Mouse (Mus musculus) limb, embryonic 15.5 days (tissue): ENCODE measurements around the gene Adam33. TPM values are rescaled to one million over a fixed set of nuclear protein-coding genes. Genes with fewer than 3 reads are reported as not detected.
"Not testable (repeated sequence)": the region's sequence is repeated elsewhere in the genome, so short reads cannot be mapped to it uniquely, and the experiment has no call there.

Source experiments
- ATAC-seq: fragments of 200-750 bp; cut with Nextera tagmentation; 2 replicates; pipeline ENCODE4 v1.8.0; 2017; ENCODE audit warnings: low read depth, moderate TSS enrichment; ENCODE audit not compliant: insufficient number of reproducible peaks, low FRiP score, low TSS enrichment
- H3K27ac ChIP-seq: fragments of 300-500 bp; sonication (generic); 2 replicates; pipeline ENCODE4 v1.5.1; 2015; ENCODE audit warnings: moderate library complexity, mild to moderate bottlenecking, inconsistent platforms
- H3K27me3 ChIP-seq: fragments of 300-500 bp; sonication (generic); 2 replicates; pipeline ENCODE4 v1.6.1; 2015; ENCODE audit warnings: inconsistent platforms
- H3K36me3 ChIP-seq: fragments of 300-500 bp; sonication (generic); 2 replicates; pipeline ENCODE4 v1.6.1; 2015; ENCODE audit warnings: inconsistent platforms
- H3K4me1 ChIP-seq: fragments of 300-500 bp; sonication (generic); 2 replicates; pipeline ENCODE4 v1.6.1; 2015; ENCODE audit warnings: inconsistent platforms
- H3K4me2 ChIP-seq: fragments of 300-500 bp; sonication (generic); 2 replicates; pipeline ENCODE4 v1.6.1; 2015; ENCODE audit warnings: mild to moderate bottlenecking, inconsistent platforms
- H3K4me3 ChIP-seq: fragments of 300-500 bp; sonication (generic); 2 replicates; pipeline ENCODE4 v1.5.1; 2015; ENCODE audit warnings: mild to moderate bottlenecking, inconsistent platforms
- H3K9ac ChIP-seq: fragments of 300-500 bp; sonication (generic); 2 replicates; pipeline ENCODE4 v1.6.1; 2015; ENCODE audit warnings: inconsistent platforms
- H3K9me3 ChIP-seq: fragments of 300-500 bp; sonication (generic); 2 replicates; pipeline ENCODE4 v1.6.1; 2016; ENCODE audit warnings: inconsistent platforms
- WGBS: fragments of 180-500 bp; shearing (Covaris S2); methylation state at CpG from one replicate; pipeline ENCODE4 v1.1.7; 2015; 5-methylcytosine and 5-hydroxymethylcytosine counted together
- polyA plus RNA-seq: library from polyadenylated mRNA; unstranded; fragments of >200 nt; fragmentation: Nextera tagmentation; extraction: Ambion mirVana; gene quantifications from 2 replicates; pipeline ENCODE4 v1.2.1, GENCODE M21; 2015

Adam33 gene
- polyA plus RNA-seq, 1 experiment from 2014 or later = 77.5 TPM

GRCm38 (mm10) chr2:131040854-131041825 lies 22.5 kb downstream of the Adam33 start:
- H3K9me3 ChIP-seq = no peaks in the 10 kb centered on the region
- H3K9ac ChIP-seq = peak overlapping the region; percentile 62
- no peaks in the 10 kb centered on the region for H3K36me3 ChIP-seq
- ATAC-seq = peak; percentile 30; the same call in 1 of the 2 replicates
- H3K4me3 ChIP-seq = peak overlapping the region; percentile 63
- peaks cover 43% of the 10 kb centered on the region for H3K27me3 ChIP-seq
- H3K27ac ChIP-seq = peak overlapping the region; percentile 57; the same call in 1 of the 2 replicates
- 3% methylated on average over 106 of the region's 115 CpGs for WGBS
- peak overlapping the region; percentile 97 for H3K4me2 ChIP-seq
- peaks cover 44% of the 10 kb centered on the region for H3K4me1 ChIP-seq

DNA sequence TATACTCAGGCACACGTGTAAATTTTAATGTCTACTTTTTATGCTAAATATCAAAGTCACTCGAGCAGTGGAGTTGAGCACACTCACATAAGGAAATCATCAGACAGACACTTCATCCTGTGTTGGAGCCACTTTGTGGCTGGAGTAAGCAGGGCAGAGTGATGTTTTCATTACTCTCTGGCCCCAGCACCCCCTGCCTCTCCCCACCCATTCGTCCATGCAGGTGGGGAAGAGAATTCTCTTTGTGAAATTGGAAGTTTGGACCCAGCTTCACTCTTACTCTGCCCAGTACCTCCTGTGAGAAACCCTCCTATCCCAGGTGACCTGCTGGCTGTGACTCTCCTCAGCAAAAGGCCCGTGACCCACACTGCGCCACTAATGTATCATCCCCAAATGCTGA lies 24.9 kb downstream of the Adam33 start:
- H3K4me2 ChIP-seq = no peak overlapping the region
- no peak overlapping the region for H3K27ac ChIP-seq
- ATAC-seq = no peak
- 76% methylated on average over 5 of the region's 5 CpGs for WGBS
- H3K4me1 ChIP-seq = peaks cover 32% of the 10 kb centered on the region
- peaks cover 43% of the 10 kb centered on the region for H3K27me3 ChIP-seq
- H3K36me3 ChIP-seq = no peaks in the 10 kb centered on the region
- 0 out of 2 replicates have a peak overlapping the region, but pooled peaks have one; percentile 21 for H3K9ac ChIP-seq
- H3K9me3 ChIP-seq = no peaks in the 10 kb centered on the region
- no peak overlapping the region for H3K4me3 ChIP-seq

DNA sequence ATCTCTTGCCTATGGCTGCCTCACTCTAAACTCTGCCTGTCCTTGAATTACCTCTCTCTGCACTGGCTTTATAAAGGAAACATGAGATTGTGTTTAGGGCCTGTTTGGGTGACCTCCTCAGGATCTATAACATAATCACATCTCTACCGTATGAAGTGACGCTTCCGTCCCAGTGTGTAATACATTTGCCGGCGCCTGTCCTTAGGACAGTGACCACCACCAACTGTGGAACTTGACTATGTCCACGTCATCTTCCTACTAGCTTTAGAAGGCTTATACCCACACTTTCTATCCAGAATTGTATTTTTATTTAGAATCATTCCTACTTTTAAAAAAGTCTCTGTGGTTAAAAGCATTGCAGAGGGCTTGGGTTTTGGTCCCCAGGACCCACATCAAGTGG lies 25.4 kb downstream of the Adam33 start:
- Histone ChIP-seq H3K4me1 (peaks cover 32% of the 10 kb centered on the region), H3K27me3 (peaks cover 42% of the 10 kb centered on the region), H3K27ac (no peak overlapping the region), H3K36me3 (no peaks in the 10 kb centered on the region), H3K4me2 (no peak overlapping the region), H3K9ac (no peak overlapping the region), H3K4me3 (no peak overlapping the region), H3K9me3 (no peaks in the 10 kb centered on the region)
- no peak for ATAC-seq
- WGBS = 79% methylated on average over 6 of the region's 6 CpGs

DNA sequence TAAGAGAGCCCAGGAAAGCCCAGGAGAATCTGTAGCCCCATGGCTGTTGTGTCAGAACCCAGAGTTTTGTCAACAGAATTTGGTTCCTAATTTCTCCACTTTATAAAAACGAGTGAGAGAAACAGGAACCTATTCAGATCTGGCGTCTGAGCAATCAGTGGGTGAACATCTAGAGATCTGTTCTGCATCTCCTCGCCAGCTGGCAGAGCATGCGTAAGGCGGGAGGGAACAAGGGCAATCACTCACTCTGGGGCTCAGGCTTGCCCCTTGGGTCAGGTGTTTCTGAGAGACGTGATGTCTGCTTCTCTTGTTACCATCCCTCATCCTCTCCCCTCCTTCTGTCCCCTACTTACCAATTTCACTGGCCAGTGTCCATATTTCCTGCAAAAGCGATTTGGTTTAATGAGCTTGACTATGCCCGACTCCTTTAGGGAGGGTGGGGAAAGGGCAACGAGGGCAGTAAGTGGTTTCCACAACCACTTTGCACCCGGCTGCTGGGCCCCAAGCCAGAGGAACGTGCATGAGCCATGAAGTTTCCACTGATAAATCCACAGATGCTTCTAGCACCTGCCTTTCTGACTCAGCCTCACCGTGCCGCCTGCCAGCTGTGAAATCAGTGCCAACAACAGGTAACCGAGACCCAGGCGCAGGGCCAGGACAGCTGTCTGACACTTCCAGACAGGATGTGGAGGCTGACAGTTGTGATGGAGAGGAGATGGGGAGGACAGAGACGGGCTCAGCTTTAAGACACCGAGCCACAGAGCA lies 26.2 kb downstream of the Adam33 start:
- ATAC-seq = peak; percentile 40; the same call in 1 of the 2 replicates
- peaks cover 34% of the 10 kb centered on the region for H3K27me3 ChIP-seq
- no peak overlapping the region for H3K4me3 ChIP-seq
- H3K9ac ChIP-seq = no peak overlapping the region
- 38% methylated on average over 17 of the region's 17 CpGs for WGBS
- H3K27ac ChIP-seq = no peak overlapping the region
- H3K36me3 ChIP-seq = no peaks in the 10 kb centered on the region
- no peak overlapping the region for H3K4me2 ChIP-seq
- no peaks in the 10 kb centered on the region for H3K9me3 ChIP-seq
- peaks cover 32% of the 10 kb centered on the region for H3K4me1 ChIP-seq

DNA sequence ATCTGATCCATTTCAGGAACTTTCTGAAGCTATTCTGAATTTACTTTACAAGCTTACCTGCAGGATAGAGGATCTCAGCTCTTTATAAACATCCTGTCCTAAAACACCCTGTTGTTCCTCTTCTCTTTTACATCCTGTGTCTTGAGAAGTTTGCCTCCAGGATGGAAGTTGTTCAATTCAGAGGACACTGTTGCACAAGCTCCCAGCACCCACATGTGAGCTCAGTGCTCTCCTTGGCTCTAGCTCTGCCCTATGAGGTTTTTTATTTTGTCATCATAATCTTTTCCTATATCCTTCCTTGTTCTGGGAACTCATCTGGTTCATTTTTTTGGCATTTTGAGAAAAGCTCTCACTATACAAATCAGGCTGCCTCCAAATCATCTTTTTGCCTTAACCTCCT lies 26.9 kb downstream of the Adam33 start:
- no peaks in the 10 kb centered on the region for H3K9me3 ChIP-seq
- H3K36me3 ChIP-seq = no peaks in the 10 kb centered on the region
- no peak overlapping the region for H3K9ac ChIP-seq
- no peak overlapping the region for H3K4me2 ChIP-seq
- no peak overlapping the region for H3K4me3 ChIP-seq
- peaks cover 31% of the 10 kb centered on the region for H3K4me1 ChIP-seq
- H3K27me3 ChIP-seq = peaks cover 27% of the 10 kb centered on the region
- no peak overlapping the region for H3K27ac ChIP-seq
- no peak for ATAC-seq

DNA sequence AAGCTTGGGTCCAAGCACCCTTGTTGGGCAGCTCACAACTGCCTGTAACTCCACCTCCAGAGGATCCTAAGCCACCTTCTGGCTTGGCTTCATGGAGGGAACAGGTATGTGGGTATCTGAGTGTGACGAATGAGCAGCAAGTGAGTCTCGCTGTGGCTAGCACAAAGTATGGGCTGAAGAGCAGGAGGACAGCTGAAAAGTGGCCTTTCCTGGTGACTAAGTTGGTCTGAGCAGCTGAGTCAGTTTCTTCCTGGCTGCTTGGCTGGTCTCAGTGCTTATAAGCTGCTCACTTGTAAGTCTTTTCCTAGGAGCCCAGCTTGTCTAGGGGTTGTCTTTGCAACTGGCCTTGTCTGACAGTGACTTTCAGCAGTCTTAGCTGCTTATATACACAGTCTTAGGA lies 27.3 kb downstream of the Adam33 start:
- no peaks in the 10 kb centered on the region for H3K9me3 ChIP-seq
- H3K4me1 ChIP-seq = peaks cover 27% of the 10 kb centered on the region
- no peak for ATAC-seq
- H3K27ac ChIP-seq = no peak overlapping the region
- H3K36me3 ChIP-seq = no peaks in the 10 kb centered on the region
- 85% methylated on average over 2 of the region's 2 CpGs for WGBS
- no peak overlapping the region for H3K4me3 ChIP-seq
- H3K9ac ChIP-seq = no peak overlapping the region
- H3K27me3 ChIP-seq = peaks cover 23% of the 10 kb centered on the region
- H3K4me2 ChIP-seq = no peak overlapping the region

DNA sequence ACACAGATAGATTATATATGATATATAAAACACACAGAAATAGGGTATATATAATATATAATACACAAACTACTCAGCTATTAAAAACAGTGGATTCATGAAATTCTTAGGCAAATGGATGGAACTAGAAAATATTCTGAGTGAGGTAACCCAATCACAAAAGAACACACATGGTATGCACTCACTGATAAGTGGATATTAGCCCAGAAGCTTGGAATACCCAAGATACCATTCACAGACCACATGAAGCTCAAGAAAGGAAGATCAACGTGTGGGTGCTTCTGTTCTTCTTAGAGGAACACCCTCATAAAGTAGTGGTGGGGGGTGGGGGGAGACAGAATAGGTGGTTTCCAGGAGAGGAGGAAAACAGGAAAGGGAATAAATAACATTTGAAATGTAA lies 32.2 kb downstream of the Adam33 start:
- not testable (repeated sequence) for H3K27ac ChIP-seq, H3K9me3 ChIP-seq, H3K9ac ChIP-seq, H3K4me1 ChIP-seq, H3K4me2 ChIP-seq, ATAC-seq, H3K4me3 ChIP-seq, H3K36me3 ChIP-seq, H3K27me3 ChIP-seq
- 55% methylated on average over 1 of the region's 1 CpGs for WGBS

DNA sequence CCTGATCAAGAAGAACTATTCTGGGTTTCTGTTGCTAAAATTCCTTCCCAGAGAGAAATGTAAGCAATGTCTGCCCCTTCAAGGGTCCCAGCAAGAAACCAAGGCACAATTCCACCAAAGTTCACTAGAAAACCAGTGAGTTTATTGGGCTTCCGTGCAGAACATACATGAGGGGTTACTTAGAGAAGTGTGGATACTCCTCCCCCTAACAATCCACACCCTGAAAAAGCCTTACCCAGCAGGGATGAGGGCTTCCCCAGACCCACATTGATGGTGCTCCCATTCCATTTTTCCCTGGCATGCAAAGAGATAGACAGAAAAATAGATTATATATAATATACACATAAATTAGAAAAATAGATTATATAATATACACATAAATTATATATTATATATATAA lies 32.6 kb downstream of the Adam33 start:
- no peak for ATAC-seq
- Histone ChIP-seq H3K4me1 (0 out of 2 replicates have a peak, but pooled peaks cover 3% of the 10 kb centered on the region), H3K9me3 (no peaks in the 10 kb centered on the region), H3K27ac (no peak overlapping the region), H3K36me3 (peaks cover 12% of the 10 kb centered on the region; the same call in 1 of the 2 replicates), H3K4me2 (no peak overlapping the region), H3K4me3 (no peak overlapping the region), H3K27me3 (no peaks in the 10 kb centered on the region), H3K9ac (no peak overlapping the region)
- 91% methylated on average over 1 of the region's 1 CpGs for WGBS

DNA sequence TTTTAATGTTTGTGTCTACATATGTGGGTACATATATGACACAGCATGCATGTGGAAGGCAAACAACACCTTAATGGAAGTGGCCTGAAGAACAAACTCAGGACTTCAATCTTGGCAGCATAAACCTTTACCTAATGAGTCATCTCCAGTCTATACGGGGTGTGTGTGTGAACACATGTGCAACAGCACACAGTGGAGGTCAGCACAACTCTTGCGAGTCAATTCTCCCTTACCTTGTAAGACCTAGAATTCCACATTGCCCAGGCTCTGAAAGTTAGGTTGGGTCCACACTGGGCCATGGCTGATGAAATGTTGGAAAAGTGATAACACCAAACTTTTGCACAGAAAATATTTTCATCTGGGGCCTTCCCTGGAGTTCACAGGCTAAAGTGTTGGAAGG lies 33.1 kb downstream of the Adam33 start:
- no peaks in the 10 kb centered on the region for H3K27me3 ChIP-seq
- 92% methylated on average over 2 of the region's 2 CpGs for WGBS
- no peak for ATAC-seq

GRCm38 (mm10) chr2:131029065-131029935 lies 34.3 kb downstream of the Adam33 start:
- Histone ChIP-seq H3K36me3 (peaks cover 23% of the 10 kb centered on the region), H3K9me3 (no peaks in the 10 kb centered on the region), H3K4me3 (no peak overlapping the region), H3K27ac (no peak overlapping the region; the same call in 1 of the 2 replicates), H3K4me1 (0 out of 2 replicates have a peak, but pooled peaks cover 3% of the 10 kb centered on the region), H3K4me2 (no peak overlapping the region), H3K9ac (no peak overlapping the region), H3K27me3 (no peaks in the 10 kb centered on the region)
- no peak for ATAC-seq
- 73% methylated on average over 9 of the region's 9 CpGs for WGBS

More for the DNA sequence above, 33.1 kb downstream of the Adam33 start:
- H3K4me1 ChIP-seq = 0 out of 2 replicates have a peak, but pooled peaks cover 3% of the 10 kb centered on the region
- no peak overlapping the region for H3K4me3 ChIP-seq
- no peak overlapping the region for H3K4me2 ChIP-seq
- no peak overlapping the region for H3K9ac ChIP-seq
- H3K36me3 ChIP-seq = peaks cover 16% of the 10 kb centered on the region; the same call in 1 of the 2 replicates
- no peak overlapping the region for H3K27ac ChIP-seq
- H3K9me3 ChIP-seq = no peaks in the 10 kb centered on the region

DNA sequence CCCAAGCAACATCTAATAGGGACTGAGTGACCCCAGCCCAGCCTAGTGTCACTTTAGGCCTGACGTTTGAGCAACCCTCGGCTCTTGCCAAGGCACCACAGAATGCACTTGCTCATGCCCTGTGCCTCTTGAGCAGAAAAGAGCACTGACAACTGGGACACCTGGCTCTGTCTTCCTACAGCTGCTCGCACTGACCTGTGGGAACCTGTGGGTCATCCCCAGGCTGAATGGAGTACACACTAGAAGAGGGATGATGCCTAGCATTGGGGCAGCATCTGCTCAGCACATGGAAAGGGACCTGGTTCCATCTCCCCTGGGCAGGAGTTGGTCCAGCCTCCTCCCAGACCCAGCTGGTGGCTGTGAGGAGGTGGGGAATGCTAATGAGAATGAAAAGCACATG lies 36.7 kb downstream of the Adam33 start:
- peaks cover 37% of the 10 kb centered on the region for H3K36me3 ChIP-seq
- ATAC-seq = no peak

More for the DNA sequence above, 36.7 kb downstream of the Adam33 start:
- Histone ChIP-seq H3K4me1 (0 out of 2 replicates have a peak, but pooled peaks cover 3% of the 10 kb centered on the region), H3K27me3 (no peaks in the 10 kb centered on the region), H3K4me2 (no peak overlapping the region), H3K9ac (no peak overlapping the region), H3K27ac (no peak overlapping the region), H3K9me3 (no peaks in the 10 kb centered on the region), H3K4me3 (no peak overlapping the region)
- WGBS = 86% methylated on average over 3 of the region's 3 CpGs
